Mouse (Mus musculus) forebrain, postnatal 0 days (tissue): ENCODE results near the gene Gpr25. TPM values are rescaled to one million over a fixed set of nuclear protein-coding genes. Genes with fewer than 3 reads are reported as not detected.

Source experiments
- ATAC-seq: fragments of 200-750 bp; cut with Nextera tagmentation; 2 replicates; pipeline ENCODE4 v1.8.0; 2017; ENCODE audit warnings: mild to moderate bottlenecking, moderate library complexity
- DNase-seq: peaks from one replicate; pipeline ENCODE4 v3.0.0-alpha.2; 2015
- H3K27ac ChIP-seq: fragments of 300-500 bp; sonication (generic); 2 replicates; pipeline ENCODE4 v1.5.1; 2014; ENCODE audit warnings: low read depth, mild to moderate bottlenecking, antibody characterized with exemption, low read length, moderate library complexity, mixed read lengths
- H3K27me3 ChIP-seq: fragments of 300-500 bp; sonication (generic); 2 replicates; pipeline ENCODE4 v1.6.1; 2014; ENCODE audit warnings: mild to moderate bottlenecking, low read length, mixed read lengths; ENCODE audit not compliant: insufficient read depth
- H3K36me3 ChIP-seq: fragments of 300-500 bp; sonication (generic); 2 replicates; pipeline ENCODE4 v1.6.1; 2014; ENCODE audit warnings: mild to moderate bottlenecking, moderate library complexity; ENCODE audit not compliant: insufficient read depth
- H3K4me1 ChIP-seq: fragments of 300-500 bp; sonication (generic); 2 replicates; pipeline ENCODE4 v1.6.1; 2014; ENCODE audit warnings: antibody characterized with exemption; ENCODE audit not compliant: insufficient read depth
- H3K4me2 ChIP-seq: fragments of 300-500 bp; sonication (generic); 2 replicates; pipeline ENCODE4 v1.6.1; 2014; ENCODE audit warnings: low read depth, mild to moderate bottlenecking, moderate library complexity
- H3K4me3 ChIP-seq: fragments of 300-500 bp; sonication (generic); 2 replicates; pipeline ENCODE4 v1.5.1; 2014; ENCODE audit warnings: low read depth, low read length, mixed read lengths
- H3K9ac ChIP-seq: fragments of 300-500 bp; sonication (generic); 2 replicates; pipeline ENCODE4 v1.6.1; 2014; ENCODE audit warnings: mild to moderate bottlenecking
- H3K9me3 ChIP-seq: fragments of 300-500 bp; sonication (generic); 2 replicates; pipeline ENCODE4 v1.6.1; 2016; ENCODE audit warnings: low read length
- CTCF ChIP-seq: sonication (generic); IDR thresholded peaks from 2 replicates; pipeline ENCODE4 v1.5.1; 2016; ENCODE audit warnings: antibody characterized with exemption, control low read depth, low read depth
- WGBS: fragments of 180-500 bp; shearing (Covaris S2); extraction: QIAGEN DNeasy Blood & Tissue Kit; methylation state at CpG from one replicate; pipeline ENCODE4 v1.1.7; 2014; 5-methylcytosine and 5-hydroxymethylcytosine counted together
- polyA plus RNA-seq: library from polyadenylated mRNA; unstranded; fragments of >200 nt; fragmentation: Nextera tagmentation; extraction: Ambion mirVana; gene quantifications from 2 replicates; pipeline ENCODE4 v1.2.1, GENCODE M21; 2015
- total RNA-seq: library from RNA; depleted of rRNA; stranded (reverse); fragments of >200 nt; gene quantifications from 2 replicates; pipeline ENCODE4 v1.2.3, GENCODE M21; 2014

Gene Gpr25
- total and polyA plus RNA-seq, 2 experiments from 2014 or later, result 2.2 TPM

GRCm38 (mm10) chr1:136266127-136266526, 5.5 kb upstream of the Gpr25 start:
- no peak for ATAC-seq
- H3K4me3 ChIP-seq, result no peak overlapping the region
- H3K9me3 ChIP-seq, result no peaks in the 10 kb centered on the region
- H3K27me3 ChIP-seq, result no peaks in the 10 kb centered on the region
- H3K9ac ChIP-seq, result no peak overlapping the region
- H3K4me1 ChIP-seq, result no peaks in the 10 kb centered on the region
- WGBS, result 76% methylated on average over 6 of the region's 6 CpGs
- H3K4me2 ChIP-seq, result no peak overlapping the region
- no peak for TF ChIP-seq CTCF
- no peak overlapping the region for H3K27ac ChIP-seq
- peaks cover 22% of the 10 kb centered on the region for H3K36me3 ChIP-seq
- DNase-seq, result no peak

- H3K9ac ChIP-seq, result no peak overlapping the region
- no peak for TF ChIP-seq CTCF
- peaks cover 8% of the 10 kb centered on the region; the same call in 1 of the 2 replicates for H3K36me3 ChIP-seq
- H3K4me3 ChIP-seq, result no peak overlapping the region
- H3K27ac ChIP-seq, result no peak overlapping the region
- 85% methylated on average over 5 of the region's 5 CpGs for WGBS
- H3K27me3 ChIP-seq, result 0 out of 2 replicates have a peak, but pooled peaks cover 5% of the 10 kb centered on the region
- H3K4me2 ChIP-seq, result no peak overlapping the region
- H3K4me1 ChIP-seq, result no peaks in the 10 kb centered on the region
- no peaks in the 10 kb centered on the region for H3K9me3 ChIP-seq
- ATAC-seq (no peak), DNase-seq (no peak)
Observed at GRCm38 (mm10) chr1:136263355-136263754, 2.7 kb upstream of the Gpr25 start.

- peak overlapping the region; percentile 69; the same call in 1 of the 2 replicates for H3K27ac ChIP-seq
- DNase-seq (peak; percentile 91), ATAC-seq (peak; percentile 89)
- H3K27me3 ChIP-seq, result 0 out of 2 replicates have a peak, but pooled peaks cover 5% of the 10 kb centered on the region
- H3K4me3 ChIP-seq, result peak overlapping the region; percentile 58
- peak; percentile 19; the same call in 1 of the 2 replicates for TF ChIP-seq CTCF
- H3K36me3 ChIP-seq, result no peaks in the 10 kb centered on the region
- 2% methylated on average over 91 of the region's 95 CpGs for WGBS
- H3K9me3 ChIP-seq, result no peaks in the 10 kb centered on the region
- H3K4me2 ChIP-seq, result peak overlapping the region; percentile 90
- peak overlapping the region; percentile 73 for H3K9ac ChIP-seq
- H3K4me1 ChIP-seq, result no peaks in the 10 kb centered on the region
Observed at GRCm38 (mm10) chr1:136259893-136260634, 609 bp downstream of the Gpr25 start.

GRCm38 (mm10) chr1:136259543-136259892, 1.2 kb downstream of the Gpr25 start:
- peak overlapping the region; percentile 73 for H3K9ac ChIP-seq
- no peaks in the 10 kb centered on the region for H3K36me3 ChIP-seq
- no peak overlapping the region for H3K27ac ChIP-seq
- no peaks in the 10 kb centered on the region for H3K4me1 ChIP-seq
- peak overlapping the region; percentile 58 for H3K4me3 ChIP-seq
- ATAC-seq (no peak), DNase-seq (peak; percentile 16)
- no peaks in the 10 kb centered on the region for H3K9me3 ChIP-seq
- H3K27me3 ChIP-seq, result 0 out of 2 replicates have a peak, but pooled peaks cover 5% of the 10 kb centered on the region
- WGBS, result 4% methylated on average over 16 of the region's 16 CpGs
- H3K4me2 ChIP-seq, result peak overlapping the region; percentile 90
- TF ChIP-seq CTCF, result no peak

- Histone ChIP-seq H3K27ac (no peak overlapping the region), H3K27me3 (0 out of 2 replicates have a peak, but pooled peaks cover 5% of the 10 kb centered on the region), H3K9me3 (no peaks in the 10 kb centered on the region), H3K4me2 (no peak overlapping the region), H3K4me1 (no peaks in the 10 kb centered on the region), H3K36me3 (no peaks in the 10 kb centered on the region), H3K4me3 (no peak overlapping the region), H3K9ac (no peak overlapping the region)
- ATAC-seq (no peak), DNase-seq (no peak)
- 73% methylated on average over 9 of the region's 9 CpGs for WGBS
- no peak for TF ChIP-seq CTCF
Observed at GRCm38 (mm10) chr1:136258495-136258894, 2.2 kb downstream of the Gpr25 start.

- DNase-seq, result no peak
- no peak for ATAC-seq
- Histone ChIP-seq H3K27ac (no peak overlapping the region), H3K36me3 (no peaks in the 10 kb centered on the region), H3K4me2 (no peak overlapping the region), H3K4me1 (no peaks in the 10 kb centered on the region), H3K9ac (no peak overlapping the region), H3K4me3 (no peak overlapping the region), H3K9me3 (no peaks in the 10 kb centered on the region), H3K27me3 (0 out of 2 replicates have a peak, but pooled peaks cover 5% of the 10 kb centered on the region)
- 56% methylated on average over 8 of the region's 8 CpGs for WGBS
- no peak for TF ChIP-seq CTCF
Observed at GRCm38 (mm10) chr1:136255657-136256056, 5.0 kb downstream of the Gpr25 start.

GRCm38 (mm10) chr1:136255174-136255573, 5.5 kb downstream of the Gpr25 start:
- H3K9ac ChIP-seq, result no peak overlapping the region
- WGBS, result 48% methylated on average over 6 of the region's 6 CpGs
- 0 out of 2 replicates have a peak, but pooled peaks cover 5% of the 10 kb centered on the region for H3K27me3 ChIP-seq
- no peaks in the 10 kb centered on the region for H3K4me1 ChIP-seq
- no peak for TF ChIP-seq CTCF
- no peaks in the 10 kb centered on the region for H3K9me3 ChIP-seq
- H3K27ac ChIP-seq, result no peak overlapping the region
- no peak overlapping the region for H3K4me2 ChIP-seq
- DNase-seq, result no peak
- no peak for ATAC-seq
- H3K4me3 ChIP-seq, result no peak overlapping the region
- no peaks in the 10 kb centered on the region for H3K36me3 ChIP-seq
